Mouse (Mus musculus): ENCODE measurements around the gene Dspp.

DNA sequence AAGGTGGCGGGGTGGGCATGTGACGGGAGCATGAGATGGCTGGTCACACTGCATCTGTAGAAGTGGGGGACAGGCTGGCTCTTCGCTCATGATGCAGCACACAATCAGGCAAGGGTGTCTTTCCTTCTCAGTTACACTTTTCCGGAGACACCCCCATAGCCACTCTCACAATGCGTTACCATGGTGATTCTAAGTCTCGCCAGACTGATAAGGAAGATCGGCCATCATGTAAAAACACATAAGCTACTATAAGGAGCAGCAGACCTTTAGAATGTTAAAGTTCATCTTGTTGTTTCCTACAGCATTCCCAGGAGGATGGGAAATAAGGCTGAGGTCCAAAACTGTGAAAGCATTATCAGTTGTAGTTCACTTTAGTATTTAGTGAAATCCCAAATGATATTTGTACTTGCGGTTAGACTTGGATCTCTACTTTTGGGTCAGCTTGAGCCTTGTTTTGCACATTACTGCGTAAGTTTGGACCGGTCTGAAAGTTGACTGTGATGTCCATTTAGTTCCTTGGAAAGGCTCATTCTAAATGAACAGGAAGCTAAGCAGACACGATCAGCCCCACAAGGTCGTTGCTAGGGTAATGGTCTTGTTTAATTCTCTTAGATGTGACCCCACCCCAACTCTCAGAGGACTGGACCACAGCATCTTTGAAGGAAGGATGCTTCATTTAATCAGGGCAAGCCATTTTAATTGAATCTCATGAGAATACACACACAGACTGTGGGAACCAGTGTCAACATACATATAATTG lies 43.8 kb upstream of the Dspp start:
- TF ChIP-seq GATA1 (IDR thresholded peaks at IDR 0.05; ENCODE audit: borderline replicate concordance, low read length) = no peak
- TF ChIP-seq FLI1 (IDR thresholded peaks at IDR 0.05; ENCODE audit: low read length) = no peak
